Mouse (Mus musculus) C2C12 (cell line): ENCODE results near the gene Akap9. TPM values are rescaled to one million over a fixed set of nuclear protein-coding genes. Genes with fewer than 3 reads are reported as not detected.
"Not testable (repeated sequence)": the region's sequence is repeated elsewhere in the genome, so short reads cannot be mapped to it uniquely, and the experiment has no call there.

Experiments
- H3K27me3 ChIP-seq: one replicate; pipeline ENCODE4 v1.6.1; 2011; ENCODE audit not compliant: control insufficient read depth, insufficient read depth, insufficient read length
- H3K36me3 ChIP-seq: one replicate; pipeline ENCODE4 v1.6.1; 2011; ENCODE audit not compliant: control insufficient read depth, insufficient read depth
- H3K4me3 ChIP-seq: one replicate; pipeline ENCODE4 v1.5.1; 2011; ENCODE audit warnings: mild to moderate bottlenecking, control low read depth; ENCODE audit not compliant: poor library complexity, insufficient read depth, severe bottlenecking
- H3K79me2 ChIP-seq: one replicate; pipeline ENCODE4 v1.6.1; 2011; ENCODE audit not compliant: control insufficient read depth, insufficient read depth
- H3K79me3 ChIP-seq: one replicate; pipeline ENCODE4 v1.6.1; 2011; ENCODE audit warnings: low read depth, control low read depth
- H3ac ChIP-seq: one replicate; pipeline ENCODE3; 2011; ENCODE audit warnings: low read depth; ENCODE audit not compliant: control insufficient read depth, insufficient read length
- CEBPB ChIP-seq: IDR thresholded peaks from one replicate; pipeline ENCODE4 v1.6.1; 2011; ENCODE audit warnings: low read depth, mild to moderate bottlenecking, control low read depth, moderate library complexity
- CTCF ChIP-seq: IDR thresholded peaks from one replicate; pipeline ENCODE4 v1.5.1; 2011; ENCODE audit not compliant: control insufficient read depth, insufficient read depth, insufficient read length
- FOSL1 ChIP-seq: IDR thresholded peaks from one replicate; pipeline ENCODE4 v1.8.0; 2011; ENCODE audit warnings: mild to moderate bottlenecking, low read length; ENCODE audit not compliant: poor library complexity, insufficient read depth, severe bottlenecking
- MAX ChIP-seq: IDR thresholded peaks from one replicate; pipeline ENCODE4 v1.6.1; 2011; ENCODE audit warnings: mild to moderate bottlenecking, control low read depth
- MYOD1 ChIP-seq: IDR thresholded peaks from one replicate; pipeline ENCODE4 v1.6.1; 2011; ENCODE audit warnings: low read depth; ENCODE audit not compliant: control insufficient read depth, insufficient read length
- MYOG ChIP-seq: IDR thresholded peaks from one replicate; pipeline ENCODE4 v1.6.1; 2011; ENCODE audit not compliant: control insufficient read depth, insufficient read length; ENCODE audit errors: extremely low read depth
- USF1 ChIP-seq: IDR thresholded peaks from one replicate; pipeline ENCODE4 v1.6.1; 2011; ENCODE audit warnings: low read depth, mild to moderate bottlenecking, control low read depth, moderate library complexity
- polyA plus RNA-seq: library from polyadenylated mRNA; unstranded; fragments of >200 nt; fragmentation: generic; extraction: Trizol; gene quantifications from one replicate; pipeline ENCODE4 v1.2.1, GENCODE M21; 2012; ENCODE audit warnings: missing spikeins

Akap9 gene
- polyA plus RNA-seq, 1 experiment: 2.1 TPM

DNA sequence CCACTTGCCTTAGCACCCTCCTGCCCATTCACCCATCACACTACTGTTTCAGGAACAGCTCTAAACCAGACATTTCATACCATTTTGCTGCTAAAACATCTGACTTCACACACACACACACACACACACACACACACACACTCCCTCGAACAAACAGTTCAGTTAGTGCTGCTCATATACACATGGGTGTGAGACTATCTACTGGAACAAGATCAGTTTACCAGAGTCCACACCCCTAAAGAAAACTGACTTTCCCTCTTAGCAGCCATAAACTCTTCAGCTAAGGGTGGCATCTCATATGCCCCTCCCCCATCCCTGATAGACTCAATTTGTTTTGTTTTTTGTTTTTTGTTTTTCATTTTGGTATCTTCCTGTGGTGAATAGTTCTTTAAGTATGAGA, 92.2 kb downstream of the Akap9 start:
- H3K27me3 ChIP-seq: no peaks in the 10 kb centered on the region
- no peaks in the 10 kb centered on the region for H3K79me2 ChIP-seq
- no peak for TF ChIP-seq FOSL1
- no peak for TF ChIP-seq MYOG
- TF ChIP-seq CEBPB: no peak
- no peak for TF ChIP-seq CTCF
- TF ChIP-seq MAX: no peak
- TF ChIP-seq MYOD1: no peak
- TF ChIP-seq USF1: no peak
- H3K36me3 ChIP-seq: no peaks in the 10 kb centered on the region
- H3K79me3 ChIP-seq: no peaks in the 10 kb centered on the region
- no peak overlapping the region for H3ac ChIP-seq
- H3K4me3 ChIP-seq: no peak overlapping the region

DNA sequence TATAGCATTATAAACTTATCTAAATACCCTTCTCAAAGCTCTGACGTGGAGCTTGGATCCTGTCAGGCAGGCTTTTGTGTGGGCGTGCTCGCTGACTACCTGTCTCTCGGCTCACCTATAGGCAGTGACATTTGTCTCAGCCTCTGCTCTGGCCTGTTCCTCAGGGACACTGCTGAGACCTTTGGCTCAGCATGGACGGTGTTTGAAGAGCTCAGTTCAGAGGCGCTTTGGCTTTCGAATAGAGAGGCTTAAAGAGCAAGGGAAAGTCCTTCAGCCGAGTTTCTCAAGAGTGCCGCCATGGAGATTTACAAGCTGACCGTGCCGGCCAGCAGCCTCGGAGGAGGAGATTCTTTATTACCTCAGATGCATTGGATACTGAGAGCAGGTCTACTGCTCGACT, 95.3 kb downstream of the Akap9 start:
- Histone ChIP-seq H3ac (no peak overlapping the region), H3K79me2 (no peaks in the 10 kb centered on the region), H3K79me3 (no peaks in the 10 kb centered on the region), H3K27me3 (no peaks in the 10 kb centered on the region), H3K4me3 (no peak overlapping the region), H3K36me3 (no peaks in the 10 kb centered on the region)
- TF ChIP-seq MYOD1 (no peak), CEBPB (no peak), FOSL1 (no peak), MYOG (no peak)

DNA sequence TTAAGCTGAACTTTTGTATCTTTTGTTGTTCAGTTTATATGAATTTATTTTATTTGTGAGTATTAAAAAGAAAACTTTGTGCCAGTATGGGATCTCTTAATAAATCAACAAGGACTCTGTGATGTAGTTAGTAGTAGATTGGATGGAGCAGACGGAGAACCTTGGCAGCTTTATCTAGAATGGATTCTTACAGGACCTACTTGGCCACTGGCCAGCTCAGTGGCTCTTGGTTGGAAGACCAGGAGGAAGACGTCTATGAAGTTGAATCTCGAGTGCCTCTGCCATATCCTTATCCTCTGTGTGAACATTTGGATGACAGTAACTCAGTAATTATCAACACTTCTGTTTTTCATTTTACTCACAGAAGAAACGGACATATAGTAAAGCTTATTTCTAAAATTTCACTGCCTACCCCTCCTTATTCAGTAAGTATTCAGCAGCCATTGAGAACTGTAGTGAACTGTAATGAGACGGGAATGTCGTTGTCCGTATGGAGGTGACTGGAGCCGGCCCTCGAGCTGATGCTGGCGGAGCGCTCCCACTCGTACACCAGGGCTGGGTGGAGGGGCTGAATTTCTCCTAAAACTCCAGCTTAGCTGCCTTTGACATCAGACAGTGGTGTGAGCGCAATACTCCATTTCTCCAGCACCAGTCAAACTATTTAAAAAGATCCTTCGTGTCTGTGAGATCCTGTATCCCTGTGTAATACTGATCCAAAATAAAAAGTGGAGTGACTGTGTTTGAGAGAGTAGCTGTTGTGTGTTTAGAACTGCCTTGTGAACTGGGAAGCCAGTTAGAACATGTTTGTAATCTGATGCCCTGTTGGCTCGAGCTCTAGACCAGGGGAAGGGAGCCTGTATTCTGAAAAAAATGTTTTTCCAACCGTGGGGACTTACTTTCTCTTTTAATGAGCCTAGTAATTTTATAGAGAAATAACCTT, 96.2 kb downstream of the Akap9 start:
- peak overlapping the region; percentile 8 for H3ac ChIP-seq
- no peak overlapping the region for H3K4me3 ChIP-seq
- H3K79me3 ChIP-seq: no peaks in the 10 kb centered on the region
- H3K27me3 ChIP-seq: no peaks in the 10 kb centered on the region
- no peaks in the 10 kb centered on the region for H3K36me3 ChIP-seq
- TF ChIP-seq MYOG: no peak
- H3K79me2 ChIP-seq: no peaks in the 10 kb centered on the region

DNA sequence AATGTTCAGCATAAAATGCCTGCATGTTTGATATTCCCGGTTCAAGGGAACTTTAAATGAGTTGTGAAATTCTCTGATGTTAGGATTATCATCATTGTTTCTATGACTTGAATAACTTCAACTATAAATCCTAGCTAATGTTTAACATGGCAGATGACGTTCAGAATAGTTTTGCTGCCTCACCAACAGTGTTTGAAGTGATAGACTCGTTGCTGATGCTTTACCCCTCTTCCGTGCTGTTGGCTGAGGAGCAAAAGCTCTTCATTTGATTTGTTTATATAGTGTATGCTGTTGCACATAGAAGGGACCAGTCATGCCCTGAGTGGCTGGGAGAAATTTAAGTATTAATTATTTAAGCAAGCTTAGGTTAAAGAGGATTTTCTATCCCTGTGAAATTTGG, 96.9 kb downstream of the Akap9 start:
- Histone ChIP-seq H3K79me2 (no peaks in the 10 kb centered on the region), H3K27me3 (no peaks in the 10 kb centered on the region), H3K79me3 (no peaks in the 10 kb centered on the region), H3K4me3 (no peak overlapping the region), H3ac (no peak overlapping the region), H3K36me3 (no peaks in the 10 kb centered on the region)
- TF ChIP-seq CTCF: no peak
- no peak for TF ChIP-seq MYOG
- TF ChIP-seq MAX: no peak
- no peak for TF ChIP-seq FOSL1
- no peak for TF ChIP-seq CEBPB
- no peak for TF ChIP-seq MYOD1
- TF ChIP-seq USF1: no peak

DNA sequence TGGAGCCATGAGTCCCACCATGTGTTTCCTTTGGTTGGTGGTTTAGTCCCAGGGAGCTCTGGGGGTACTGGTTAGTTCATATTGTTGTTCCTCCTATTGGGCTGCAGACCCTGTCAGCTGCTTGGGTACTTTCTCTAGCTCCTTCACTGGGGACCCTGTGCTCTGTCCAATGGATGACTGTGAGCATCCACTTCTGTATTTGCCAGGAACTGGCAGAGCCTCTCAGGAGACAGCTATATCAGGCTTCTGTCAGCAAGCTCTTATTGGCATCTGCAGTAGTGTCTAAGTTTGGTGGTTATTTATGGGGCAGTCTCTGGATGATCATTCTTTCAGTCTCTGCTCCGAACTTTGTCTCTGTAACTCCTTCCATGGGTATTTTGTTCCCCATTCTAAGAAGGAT, 98.5 kb downstream of the Akap9 start:
- H3K27me3 ChIP-seq, H3K79me3 ChIP-seq, H3K36me3 ChIP-seq, H3K79me2 ChIP-seq, H3ac ChIP-seq, H3K4me3 ChIP-seq: not testable (repeated sequence)

DNA sequence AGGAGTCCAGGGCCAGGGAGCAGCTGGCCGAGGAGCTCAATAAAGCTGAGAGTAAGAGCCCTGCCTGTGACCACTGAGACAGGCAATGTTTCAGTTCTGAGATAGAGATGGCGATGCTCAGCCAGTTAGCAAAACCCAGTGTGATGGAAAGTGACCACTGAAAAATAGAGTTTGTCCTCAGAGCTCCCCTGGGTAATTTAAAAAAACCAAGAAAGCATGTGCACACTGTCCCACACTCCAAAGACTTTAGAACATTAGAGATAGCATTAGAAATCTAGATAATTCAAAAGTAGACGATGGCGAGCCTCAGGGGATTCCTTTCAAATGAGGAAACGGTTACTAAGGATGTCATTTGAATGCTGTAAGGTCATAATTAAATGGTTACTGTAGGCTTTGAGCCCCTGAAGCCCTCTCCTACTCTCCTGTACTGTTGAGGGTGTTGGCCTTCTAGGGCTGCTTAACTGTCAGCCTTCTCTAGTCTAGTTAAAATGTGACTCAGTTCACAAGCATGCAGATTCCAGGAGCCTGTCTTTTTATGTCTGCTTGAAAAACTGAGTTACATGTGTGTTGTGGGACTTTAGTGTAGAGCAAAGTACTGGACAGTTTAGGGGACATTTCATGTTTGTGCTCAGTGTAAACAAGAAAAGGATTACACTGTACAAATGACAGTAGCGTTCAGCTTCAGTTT, 100.8 kb downstream of the Akap9 start:
- Histone ChIP-seq H3K79me2 (no peaks in the 10 kb centered on the region), H3K36me3 (no peaks in the 10 kb centered on the region), H3K4me3 (no peak overlapping the region), H3K79me3 (no peaks in the 10 kb centered on the region), H3K27me3 (no peaks in the 10 kb centered on the region), H3ac (no peak overlapping the region)
- TF ChIP-seq CTCF (no peak), MYOD1 (no peak), FOSL1 (no peak), MAX (no peak), USF1 (no peak), CEBPB (no peak), MYOG (no peak)
